Mouse (Mus musculus) urinary bladder, postnatal 36 days (tissue): ENCODE measurements around the gene Pip5k1b.
"Not testable (repeated sequence)": the region's sequence is repeated elsewhere in the genome, so short reads cannot be mapped to it uniquely, and the experiment has no call there.

Experiments used
- DNase-seq, 2 experiments: peaks; one replicate each; pipeline ENCODE4 v3.0.0; 2022; ENCODE audit warnings: low spot score in 2 of 2, mixed read lengths in 1 of 2

Pip5k1b gene

DNA sequence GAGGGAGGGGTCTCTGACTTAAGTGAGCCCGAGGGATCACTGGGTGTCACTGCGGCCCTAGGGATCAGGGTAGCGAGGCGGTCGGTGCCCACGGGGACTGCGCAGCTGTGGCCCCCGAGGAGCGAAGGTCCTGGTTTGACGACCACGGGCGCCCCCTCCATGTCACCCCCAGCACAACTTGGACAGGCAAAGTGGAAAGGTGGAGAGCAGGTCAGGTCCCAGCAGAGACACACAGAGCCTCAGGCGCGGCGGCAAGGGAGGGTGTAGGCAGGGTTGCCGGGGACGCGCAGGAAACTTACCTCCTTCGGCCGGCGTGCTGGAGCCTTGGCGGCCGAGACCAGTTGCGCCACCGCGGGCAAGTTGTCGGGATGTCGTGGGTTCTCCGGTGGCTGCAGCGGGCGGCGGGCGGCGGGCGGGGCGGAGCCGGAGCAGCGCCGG is at the start of gene Pip5k1b:
TSS of gene Pip5k1b (minus strand) at position 407 of the 438 bp plus-strand sequence.
- DNase-seq, result peak; percentile 3 to 12

DNA sequence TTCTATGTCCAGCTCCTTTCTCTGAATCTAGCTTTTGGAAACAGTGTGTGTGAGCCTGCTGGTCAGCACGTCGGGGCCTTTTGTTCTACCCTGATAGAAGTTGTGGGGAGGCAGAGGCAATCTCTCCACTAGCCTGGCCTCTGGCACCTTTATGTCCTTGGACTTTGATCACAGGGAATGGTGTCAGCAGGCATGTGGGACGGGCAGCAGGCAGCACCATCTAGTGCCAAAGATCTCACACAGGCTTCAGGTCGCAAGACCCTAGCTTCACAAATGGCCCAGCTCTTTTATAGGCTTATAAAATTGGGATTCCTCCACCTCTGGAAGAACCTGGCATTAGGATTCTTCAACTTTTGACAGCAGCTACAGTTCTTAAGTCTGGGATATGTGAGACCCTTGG is 48.4 kb upstream of the Pip5k1b start:
- DNase-seq, result no peak

DNA sequence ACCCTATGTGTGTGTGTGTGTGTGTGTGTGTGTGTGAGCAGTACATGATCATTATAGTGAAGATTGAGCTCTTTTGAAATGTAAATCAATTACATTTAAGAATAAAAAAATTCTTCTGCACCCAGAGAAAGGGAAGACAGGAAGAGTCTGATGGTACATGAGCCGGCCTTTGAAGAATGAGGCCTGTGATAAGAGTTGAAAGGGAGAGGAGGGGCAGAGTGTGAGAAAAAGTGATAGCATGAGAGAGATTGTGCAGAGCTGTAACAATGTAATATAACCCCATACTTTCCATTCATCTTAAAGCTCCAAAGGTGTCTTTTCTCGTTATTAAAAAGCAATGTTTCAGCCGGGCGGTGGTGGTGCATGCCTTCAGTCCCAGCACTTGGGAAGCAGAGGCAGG is 47.8 kb upstream of the Pip5k1b start:
- DNase-seq, result no peak

DNA sequence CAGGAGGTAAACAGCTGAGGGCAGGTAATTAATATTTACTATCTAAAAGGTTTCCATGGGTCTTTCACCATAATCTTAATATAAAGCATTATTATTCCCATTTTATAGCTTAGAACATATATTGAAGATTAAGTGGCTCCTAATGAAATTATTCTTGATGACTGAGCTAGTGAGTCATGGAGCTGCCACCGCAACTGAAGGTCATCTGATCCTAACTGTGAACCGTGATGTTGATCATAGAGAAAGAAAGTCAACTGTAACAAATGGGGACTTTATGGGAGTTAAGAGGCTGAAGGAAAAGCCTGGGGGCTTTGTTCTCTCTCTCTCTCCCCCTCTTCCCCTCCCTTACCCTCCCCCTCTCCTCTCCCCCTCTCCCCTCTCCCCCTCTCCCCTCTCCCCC is 31.1 kb upstream of the Pip5k1b start:
- no peak for DNase-seq

- no peak for DNase-seq
These were observed 29.5 kb upstream of the Pip5k1b start for GRCm38 (mm10) chr19:24585171-24585570.

- DNase-seq, result no peak
These were observed 28.3 kb upstream of the Pip5k1b start for GRCm38 (mm10) chr19:24583956-24584355.

DNA sequence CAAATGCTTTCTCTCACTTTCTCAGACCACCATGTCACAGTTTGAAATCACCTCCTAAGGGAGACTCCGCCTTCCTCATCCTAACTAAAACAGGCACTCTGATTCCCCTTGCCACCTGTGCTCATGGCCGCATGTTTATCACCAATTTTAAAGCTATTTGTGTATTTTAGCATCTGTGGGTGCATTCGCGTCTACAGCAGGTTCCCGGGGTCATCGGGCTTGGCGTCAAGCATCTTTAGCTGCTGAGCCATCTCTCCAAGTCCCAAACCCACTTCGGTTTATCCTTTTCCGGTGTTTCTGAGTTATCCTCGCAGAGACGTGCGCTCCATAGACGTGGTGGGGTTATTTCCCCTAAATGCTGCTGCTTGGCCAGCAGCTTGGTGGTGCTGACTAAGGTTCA is 20.5 kb upstream of the Pip5k1b start:
- DNase-seq, result no peak

DNA sequence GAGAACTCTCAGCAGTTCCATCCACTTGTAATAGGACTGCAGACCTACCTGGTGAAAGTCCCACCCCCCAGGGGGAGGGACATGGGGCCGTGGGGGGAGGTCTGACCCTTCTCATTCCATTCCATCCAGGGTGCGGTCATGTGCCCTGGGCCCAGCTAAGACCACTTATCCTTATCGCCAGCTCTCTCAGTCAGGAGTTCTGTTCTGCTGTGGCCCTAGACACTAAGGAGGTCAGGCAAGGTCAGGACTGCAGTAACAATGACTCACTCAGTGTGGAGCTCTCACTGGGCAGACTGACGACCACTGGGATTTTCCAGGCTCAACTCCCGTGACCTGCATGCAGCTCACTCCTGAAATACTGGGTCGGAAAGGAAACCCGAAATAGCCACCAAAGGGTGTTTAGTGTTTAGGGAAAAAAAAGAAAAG is 16.1 kb upstream of the Pip5k1b start:
- DNase-seq, result no peak

DNA sequence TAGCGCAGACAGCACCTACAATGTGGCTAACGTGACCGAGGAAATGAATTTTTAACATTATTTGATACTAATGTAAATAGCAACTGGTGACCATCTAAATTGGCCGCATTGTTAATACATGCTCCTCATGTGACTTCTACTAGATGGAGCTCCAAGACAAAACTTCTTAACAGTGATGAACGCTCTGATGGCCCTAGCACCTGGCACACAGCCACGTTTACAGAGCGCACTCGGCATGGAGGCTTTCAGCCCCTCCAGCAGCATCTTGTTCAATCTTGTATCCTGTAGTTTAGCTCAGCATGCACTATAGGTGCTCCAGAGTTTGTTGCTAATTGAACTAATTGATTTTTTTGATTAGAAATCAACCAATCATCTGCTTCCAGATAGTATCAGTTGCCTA is 15.3 kb upstream of the Pip5k1b start:
- no peak for DNase-seq

GRCm38 (mm10) chr19:24557456-24557855 is 1.8 kb upstream of the Pip5k1b start:
- no peak for DNase-seq

DNA sequence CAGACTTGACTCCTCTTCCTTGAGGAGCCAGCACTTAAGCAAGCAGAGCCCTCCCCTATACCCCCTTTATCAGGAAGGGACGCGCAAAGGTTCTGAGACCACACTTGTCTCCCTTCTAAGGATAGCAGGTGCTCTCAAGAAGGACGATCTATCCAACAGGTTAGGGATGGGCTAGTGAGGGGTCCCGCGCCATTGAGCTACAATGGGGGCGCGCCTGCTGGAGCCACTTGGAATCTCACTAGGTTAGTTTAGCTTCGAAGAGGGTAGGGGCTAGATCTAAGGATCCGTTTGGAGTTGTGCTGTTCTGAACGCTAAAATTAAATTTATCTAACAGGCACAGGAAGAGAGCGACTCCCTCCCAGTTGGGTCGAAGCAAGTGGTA is 904 bp upstream of the Pip5k1b start:
- DNase-seq, result no peak

GRCm38 (mm10) chr19:24555904-24556584 is 372 bp upstream of the Pip5k1b start:
- DNase-seq, result peak; percentile 47 to 64

- no peak for DNase-seq
These were observed 684 bp downstream of the Pip5k1b start for GRCm38 (mm10) chr19:24554911-24555465.

GRCm38 (mm10) chr19:24554425-24554824 is 1.2 kb downstream of the Pip5k1b start:
- no peak for DNase-seq

GRCm38 (mm10) chr19:24553291-24554075 is 2.2 kb downstream of the Pip5k1b start:
- no peak for DNase-seq

DNA sequence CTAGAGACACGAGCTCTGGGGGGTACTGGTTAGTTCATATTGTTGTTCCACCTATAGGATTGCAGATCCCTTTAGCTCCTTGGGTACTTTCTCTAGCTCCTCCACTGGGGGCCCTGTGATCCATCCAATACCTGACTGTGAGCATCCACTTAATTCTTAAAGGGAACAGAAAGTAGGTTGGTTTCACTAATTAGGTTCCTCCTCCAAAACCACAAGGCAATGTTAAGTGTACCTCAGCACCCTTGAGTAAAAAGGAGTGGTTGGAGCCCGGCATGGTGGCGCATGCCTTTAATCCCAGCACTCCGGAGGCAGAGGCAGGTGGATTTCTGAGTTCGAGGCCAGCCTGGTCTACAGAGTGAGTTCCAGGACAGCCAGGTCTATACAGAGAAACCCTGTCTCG is 3.0 kb downstream of the Pip5k1b start:
- not testable (repeated sequence) for DNase-seq

DNA sequence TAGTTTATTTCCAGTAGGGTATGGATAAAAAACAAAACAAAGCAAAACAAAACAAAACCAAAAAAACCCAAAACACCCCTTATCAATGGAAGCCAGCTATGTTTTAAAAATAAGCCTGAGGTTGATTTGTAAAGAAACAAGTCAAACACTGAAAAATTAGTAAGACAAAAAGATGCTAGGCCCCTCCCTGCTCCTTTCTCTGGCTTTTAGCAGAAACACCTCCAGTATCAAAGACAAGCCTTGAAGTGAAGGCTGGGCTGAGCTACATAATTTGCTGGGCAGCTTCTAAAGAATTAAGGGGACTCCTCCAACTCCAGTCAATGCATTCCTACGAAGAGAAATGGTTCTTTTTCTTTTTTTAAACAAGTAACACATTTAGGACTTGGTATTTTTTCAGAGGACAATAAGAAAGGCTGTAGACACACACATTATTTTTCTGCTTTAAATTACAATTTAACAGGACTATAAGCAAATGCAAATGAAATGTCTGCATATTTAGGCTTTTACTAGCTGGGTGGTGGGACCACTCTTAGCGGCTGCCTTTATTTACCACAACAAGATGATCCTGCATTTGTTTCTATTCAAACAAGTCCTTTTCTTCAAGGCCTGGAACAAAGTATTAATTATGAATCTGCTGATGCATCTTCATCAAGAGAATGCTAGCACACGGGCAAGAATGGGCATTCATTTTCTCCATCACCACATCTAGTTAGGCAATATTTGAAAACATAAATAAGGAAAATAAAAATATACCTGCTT is 4.3 kb downstream of the Pip5k1b start:
- no peak for DNase-seq

DNA sequence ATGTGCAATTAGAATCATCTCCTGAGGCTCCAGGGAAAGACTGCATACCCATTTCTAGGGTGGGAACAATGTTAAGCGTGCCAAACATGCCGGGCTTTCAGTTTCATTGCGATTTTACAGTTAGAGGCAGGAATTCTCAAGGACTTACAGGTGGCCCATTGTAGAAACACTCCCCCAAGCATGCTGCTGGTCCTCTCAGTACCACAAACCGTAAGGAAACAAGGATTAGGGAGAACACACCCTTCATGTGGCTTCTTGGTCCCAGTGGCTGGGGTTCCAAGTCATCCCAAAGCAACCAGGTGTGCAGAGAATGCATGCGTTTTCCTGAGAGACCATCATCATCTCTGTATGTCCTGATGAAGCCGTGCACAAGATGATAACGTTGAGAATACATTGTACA is 4.9 kb downstream of the Pip5k1b start:
- DNase-seq, result no peak

DNA sequence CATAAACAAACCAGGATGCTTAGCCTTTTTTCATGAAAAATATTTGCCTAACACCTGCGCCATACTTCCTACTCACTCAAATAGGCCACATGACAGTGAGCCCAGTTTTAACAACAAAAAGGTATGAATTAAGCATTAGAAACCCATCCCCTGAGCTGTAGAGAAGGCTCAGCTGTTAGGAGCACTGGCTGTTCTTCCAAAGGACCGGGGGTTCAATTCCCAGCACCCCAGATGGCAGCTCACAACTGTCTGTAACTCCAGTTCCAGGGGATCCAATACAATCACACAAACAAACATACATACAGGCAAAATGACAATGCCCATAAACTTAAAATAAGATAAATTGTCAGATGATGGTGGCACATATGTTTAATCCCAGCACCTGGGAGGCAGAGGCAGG is 5.7 kb downstream of the Pip5k1b start:
- DNase-seq, result no peak

- no peak for DNase-seq
These were observed 7.3 kb downstream of the Pip5k1b start for GRCm38 (mm10) chr19:24548337-24548736.

- DNase-seq, result no peak
These were observed 9.5 kb downstream of the Pip5k1b start for GRCm38 (mm10) chr19:24546153-24546552.
